Mouse (Mus musculus) bone marrow macrophage, adult 2 months (primary cell): ENCODE data around the gene Usp35.

ENCODE experiments used
- CTCF ChIP-seq: IDR thresholded peaks from 2 replicates; pipeline ENCODE4 v1.5.1; 2012; ENCODE audit warnings: low read depth, mild to moderate bottlenecking, low read length, moderate library complexity
- POLR2A ChIP-seq: IDR thresholded peaks from 2 replicates; pipeline ENCODE4 v1.6.1; 2012; ENCODE audit warnings: mild to moderate bottlenecking, low read depth, low read length, borderline replicate concordance

DNA sequence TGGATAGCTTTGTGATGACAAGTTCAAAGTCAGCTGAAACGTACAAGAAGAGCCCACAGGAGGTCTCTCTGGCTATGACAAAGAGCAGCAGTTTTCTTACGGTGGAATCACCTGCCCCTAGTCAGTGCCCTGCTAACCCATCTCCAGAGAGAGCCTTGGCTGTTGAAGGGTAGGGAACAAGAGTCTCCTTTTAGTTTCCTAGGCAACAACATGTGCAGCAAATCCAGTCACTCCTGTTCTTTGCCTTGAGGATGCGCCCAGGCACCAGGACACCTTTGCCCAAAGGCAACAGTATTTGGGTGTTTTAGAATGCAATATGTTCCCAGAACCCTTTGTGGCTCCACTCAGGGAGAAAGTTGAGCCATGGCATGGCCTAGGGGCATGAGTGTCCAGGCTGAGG, 16.5 kb upstream of the Usp35 start:
- TF ChIP-seq CTCF (no peak), POLR2A (no peak)
